9 mouse cellular contexts compared by ENCODE assay signal in genomic region chr1:192449572-192450351, GRCm38 (mm10).
DNase-seq lines count a peak whose midpoint lies in the region; ATAC-seq and TF ChIP-seq lines count a peak whose summit lies in the region.
"Had no signal": no experiment of that assay in that cellular context is flagged by ENCODE, and none has a peak within 500 bp of the region (broad histone marks: within the 10 kb centered on the region; RNA-seq: fewer than 3 reads in every experiment).

No protein-coding gene starts in this region.

- no peak overlapping the region for H3K9ac ChIP-seq in lung, postnatal 0 days (replicated peaks; ENCODE audit: low read depth)
- H3K9ac ChIP-seq: hindbrain, embryonic 14.5 days had no signal

- ATAC-seq in lung, postnatal 0 days: peak; percentile 55; the same call in 1 of the 2 replicates
- ATAC-seq in megakaryocyte-erythroid progenitor cell, adult 5-6 weeks (replicated peaks; ENCODE audit: low FRiP score, low TSS enrichment, poor library complexity, severe bottlenecking): no peak

- no peaks in the 10 kb centered on the region for H3K36me3 ChIP-seq in lung, postnatal 0 days (ENCODE audit: insufficient read depth, low read length)

- H3K4me1 ChIP-seq in lung, postnatal 0 days (ENCODE audit: insufficient read depth, low read depth, low read length): no peaks in the 10 kb centered on the region; the same call in 1 of the 2 replicates

- 57% methylated on average over 4 of the region's 4 CpGs for WGBS in lung, postnatal 0 days

- peak overlapping the region; percentile 36 for H3K27ac ChIP-seq in layer of hippocampus, adult 2 months
- no peak overlapping the region for H3K27ac ChIP-seq in lung, postnatal 0 days (ENCODE audit: low read length)
- H3K27ac ChIP-seq: hindbrain, embryonic 14.5 days had no signal

- no peaks in the 10 kb centered on the region for H3K9me3 ChIP-seq in lung, postnatal 0 days (ENCODE audit: low read length)

- no peak overlapping the region for H3K4me2 ChIP-seq in lung, postnatal 0 days (replicated peaks; ENCODE audit: low read depth, low read length)
- H3K4me2 ChIP-seq: hindbrain, embryonic 14.5 days had no signal

- H3K4me3 ChIP-seq in layer of hippocampus, adult 2 months: no peak overlapping the region
- no peak overlapping the region for H3K4me3 ChIP-seq in lung, postnatal 0 days (ENCODE audit: low read depth, low read length)
- H3K4me3 ChIP-seq: myocyte had no signal

- TF ChIP-seq CTCF in layer of hippocampus, adult 2 months (conservative IDR thresholded peaks at IDR 0.05): no peak
- TF ChIP-seq CTCF in lung, postnatal 0 days (IDR thresholded peaks at IDR 0.05): no peak

- no peaks in the 10 kb centered on the region for H3K27me3 ChIP-seq in lung, postnatal 0 days (replicated peaks; ENCODE audit: insufficient read depth, low read length)

- no peak for TF ChIP-seq EP300 in lung, postnatal 0 days (IDR thresholded peaks at IDR 0.05)

- no peak for DNase-seq in layer of hippocampus, adult 2 months (ENCODE audit: low spot score in 2 of 2)
- DNase-seq in layer of hippocampus, adult 8-10 months (ENCODE audit: low spot score in 2 of 2): no peak
- DNase-seq in NIH3T3 (ENCODE audit: low read depth): peak; percentile 59
- DNase-seq in cerebellum, adult 11 months: peak; percentile 66
- peak; percentile 66 for DNase-seq in lung, postnatal 0 days (ENCODE audit: low spot score)
- DNase-seq in heart, adult 9 months (ENCODE audit: low spot score in 2 of 2): no peak

Comparison
In these comparisons a context has a peak if more than half of its experiments do, and no peak if none do; other contexts are left out.
1. DNase-seq: peak in NIH3T3 (single experiment), cerebellum, adult 11 months (single experiment) and lung, postnatal 0 days (single experiment); none in layer of hippocampus, adult 2 months (0 of 2), layer of hippocampus, adult 8-10 months (0 of 2) and heart, adult 9 months (0 of 2).